Mouse (Mus musculus) ES-Bruce4 (cell line): ENCODE results near the gene Abat.

Experiments used
- EP300 ChIP-seq: IDR thresholded peaks from 2 replicates; pipeline ENCODE4 v1.6.1; 2011; ENCODE audit warnings: low read depth, low read length; ENCODE audit not compliant: insufficient read depth
- POLR2A ChIP-seq: IDR thresholded peaks from one replicate; pipeline ENCODE4 v1.8.1; 2011; ENCODE audit warnings: low read length; ENCODE audit not compliant: insufficient read depth

- TF ChIP-seq EP300 (no peak), POLR2A (no peak)
These were observed 10.4 kb downstream of the Abat start for GRCm38 (mm10) chr16:8523480-8524144.
